Mouse (Mus musculus) hindbrain, embryonic 15.5 days (tissue): ENCODE data around the gene Mgat4b. TPM values are rescaled to one million over a fixed set of nuclear protein-coding genes. Genes with fewer than 3 reads are reported as not detected.

Experiments
- ATAC-seq: fragments of 200-750 bp; cut with Nextera tagmentation; 2 replicates; pipeline ENCODE4 v1.8.0; 2017; ENCODE audit warnings: low read depth, moderate number of reproducible peaks, moderate TSS enrichment; ENCODE audit not compliant: low FRiP score
- H3K27ac ChIP-seq: fragments of 300-500 bp; sonication (generic); replicated peaks from 2 replicates; pipeline ENCODE4 v1.5.1; 2015; ENCODE audit warnings: mild to moderate bottlenecking, inconsistent platforms
- H3K27me3 ChIP-seq: fragments of 300-500 bp; sonication (generic); 2 replicates; pipeline ENCODE4 v1.6.1; 2015; ENCODE audit warnings: control low read depth, inconsistent platforms
- H3K36me3 ChIP-seq: fragments of 300-500 bp; sonication (generic); 2 replicates; pipeline ENCODE4 v1.6.1; 2015; ENCODE audit warnings: control low read depth, inconsistent platforms
- H3K4me1 ChIP-seq: fragments of 300-500 bp; sonication (generic); replicated peaks from 2 replicates; pipeline ENCODE4 v1.6.1; 2015; ENCODE audit warnings: control low read depth, inconsistent platforms
- H3K4me2 ChIP-seq: fragments of 300-500 bp; sonication (generic); 2 replicates; pipeline ENCODE4 v1.6.1; 2015; ENCODE audit warnings: moderate library complexity, mild to moderate bottlenecking, inconsistent platforms
- H3K4me3 ChIP-seq: fragments of 300-500 bp; sonication (generic); 2 replicates; pipeline ENCODE4 v1.5.1; 2015; ENCODE audit warnings: mild to moderate bottlenecking, inconsistent platforms
- H3K9ac ChIP-seq: fragments of 300-500 bp; sonication (generic); 2 replicates; pipeline ENCODE4 v1.6.1; 2015; ENCODE audit warnings: inconsistent platforms
- H3K9me3 ChIP-seq: fragments of 300-500 bp; sonication (generic); 2 replicates; pipeline ENCODE4 v1.6.1; 2016; ENCODE audit warnings: control low read depth, inconsistent platforms
- WGBS: fragments of 180-500 bp; shearing (Covaris S2); methylation state at CpG from one replicate; pipeline ENCODE4 v1.1.7; 2015; 5-methylcytosine and 5-hydroxymethylcytosine counted together
- polyA plus RNA-seq: library from polyadenylated mRNA; unstranded; fragments of >200 nt; fragmentation: Nextera tagmentation; extraction: Ambion mirVana; gene quantifications from 2 replicates; pipeline ENCODE4 v1.2.1, GENCODE M21; 2015

Mgat4b gene
- polyA plus RNA-seq, 1 experiment from 2014 or later: 69.2 TPM

DNA sequence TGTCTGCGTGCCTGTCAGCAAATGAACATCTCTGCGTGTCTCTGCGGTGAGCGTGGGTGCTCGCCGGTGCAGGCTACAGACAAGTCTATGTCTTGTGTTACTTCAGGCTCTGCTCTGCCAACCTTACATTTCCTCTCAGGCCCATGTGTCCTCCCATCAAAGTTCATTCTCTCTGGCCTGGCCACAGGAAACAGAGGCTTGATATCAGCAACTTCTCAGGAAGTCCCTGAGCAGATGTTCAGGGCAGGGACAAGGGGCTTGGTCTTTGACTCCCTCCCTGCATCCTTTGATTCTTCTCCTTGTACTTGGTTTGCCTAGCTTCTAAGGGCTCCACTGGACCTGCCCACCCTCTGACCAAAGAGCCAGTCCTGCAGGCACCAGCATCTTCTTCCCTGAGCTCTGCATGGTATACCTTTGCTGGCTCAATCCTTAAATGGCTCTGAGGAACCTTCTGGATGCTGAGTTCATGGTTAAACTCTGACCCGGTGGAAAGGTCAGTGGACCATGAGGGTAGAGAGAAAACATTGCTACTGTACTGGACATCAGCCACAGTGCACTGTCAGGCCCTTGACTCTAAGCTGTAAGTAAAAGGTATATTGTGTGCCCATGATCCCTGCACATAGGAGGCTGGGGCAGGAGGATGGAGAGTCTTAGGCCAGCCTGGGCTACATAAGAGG, 29.7 kb downstream of the Mgat4b start:
- no peaks in the 10 kb centered on the region for H3K27me3 ChIP-seq
- H3K4me2 ChIP-seq: no peak overlapping the region
- peaks cover 19% of the 10 kb centered on the region for H3K4me1 ChIP-seq
- WGBS: 92% methylated on average over 7 of the region's 7 CpGs
- no peak overlapping the region for H3K4me3 ChIP-seq
- no peak overlapping the region for H3K9ac ChIP-seq
- no peak for ATAC-seq
- H3K9me3 ChIP-seq: no peaks in the 10 kb centered on the region
- no peaks in the 10 kb centered on the region for H3K36me3 ChIP-seq
- no peak overlapping the region for H3K27ac ChIP-seq

DNA sequence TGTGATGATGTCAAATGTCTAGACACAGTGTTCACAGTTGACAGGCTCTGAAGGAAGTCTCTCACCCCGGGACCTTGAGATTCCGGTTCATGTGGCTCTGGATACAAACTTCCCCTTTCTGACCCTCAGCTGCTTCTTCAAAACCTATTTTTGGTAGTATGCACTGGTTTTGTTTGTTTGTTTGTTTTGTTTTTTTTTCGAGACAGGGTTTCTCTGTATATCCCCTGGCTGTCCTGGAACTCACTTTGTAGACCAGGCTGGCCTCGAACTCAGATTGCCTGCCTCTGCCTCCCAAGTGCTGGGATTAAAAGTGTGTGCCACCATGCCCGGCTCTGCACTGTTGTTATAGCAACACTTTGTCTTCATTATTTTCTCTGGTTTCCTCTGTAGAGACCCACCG, 33.2 kb downstream of the Mgat4b start:
- Histone ChIP-seq H3K4me3 (no peak overlapping the region), H3K36me3 (no peaks in the 10 kb centered on the region), H3K27ac (no peak overlapping the region), H3K9ac (no peak overlapping the region), H3K4me1 (no peaks in the 10 kb centered on the region), H3K9me3 (no peaks in the 10 kb centered on the region), H3K4me2 (no peak overlapping the region), H3K27me3 (no peaks in the 10 kb centered on the region)
- 83% methylated on average over 6 of the region's 6 CpGs for WGBS
- ATAC-seq: no peak

DNA sequence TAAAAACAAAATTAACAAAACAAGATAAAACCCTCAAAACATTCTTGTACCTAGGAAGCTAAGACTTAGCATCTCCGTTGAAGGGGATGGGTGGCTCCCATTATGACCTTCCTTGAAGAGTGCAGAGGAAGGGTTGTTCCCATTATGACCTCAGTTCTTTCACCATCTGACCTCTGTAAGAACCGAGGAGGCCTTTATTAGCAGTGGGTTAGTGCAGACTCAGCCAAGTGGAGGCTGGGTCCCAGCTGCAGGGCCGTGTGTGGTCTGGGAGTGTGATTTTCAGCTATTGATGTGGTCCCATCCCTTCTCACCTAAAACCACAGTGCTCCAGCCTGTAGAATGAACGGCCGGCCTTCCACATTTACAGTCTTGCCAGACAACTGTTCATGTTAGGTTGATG, 34.6 kb downstream of the Mgat4b start:
- 72% methylated on average over 5 of the region's 5 CpGs for WGBS
- ATAC-seq: no peak
- Histone ChIP-seq H3K4me2 (no peak overlapping the region), H3K9ac (no peak overlapping the region), H3K27me3 (no peaks in the 10 kb centered on the region), H3K4me3 (no peak overlapping the region), H3K36me3 (no peaks in the 10 kb centered on the region), H3K9me3 (no peaks in the 10 kb centered on the region), H3K4me1 (no peaks in the 10 kb centered on the region), H3K27ac (no peak overlapping the region)

DNA sequence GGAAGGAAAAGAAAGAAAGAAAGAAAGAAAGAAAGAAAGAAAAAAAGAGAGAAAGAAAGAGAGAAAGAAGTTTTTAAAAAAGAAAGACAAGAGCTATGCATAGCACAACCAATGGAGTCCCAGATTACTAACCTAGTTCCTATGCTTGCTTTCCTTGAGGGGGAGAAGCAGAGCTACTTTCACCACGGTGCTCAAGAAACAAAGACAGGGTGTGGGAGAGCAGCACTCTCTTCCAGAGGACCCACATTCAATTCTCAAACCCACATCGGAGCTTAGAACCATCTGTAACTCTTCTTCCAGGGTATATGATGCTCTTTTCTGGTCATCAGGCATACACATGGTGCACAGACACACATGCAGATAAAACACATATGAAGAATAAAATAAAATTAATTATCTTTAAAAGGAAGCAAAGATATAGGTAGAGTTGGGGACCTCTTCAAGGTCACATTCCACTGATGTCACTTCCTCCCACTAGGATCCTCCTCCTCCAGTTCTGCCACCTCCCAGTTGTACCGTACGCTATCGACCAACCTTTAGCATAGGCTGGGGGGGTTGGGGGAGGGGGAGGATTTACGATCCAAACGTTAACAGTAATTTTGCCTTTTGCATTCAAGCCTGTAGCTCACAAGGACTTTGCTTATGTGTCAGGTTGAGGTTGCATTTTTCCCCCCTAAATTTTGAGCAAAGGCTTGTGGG, 37.9 kb downstream of the Mgat4b start:
- 86% methylated on average over 7 of the region's 7 CpGs for WGBS

GRCm38 (mm10) chr11:50252166-50252565, 41.5 kb downstream of the Mgat4b start:
- Histone ChIP-seq H3K36me3 (peaks cover 7% of the 10 kb centered on the region), H3K4me3 (no peak overlapping the region), H3K9ac (no peak overlapping the region), H3K9me3 (no peaks in the 10 kb centered on the region), H3K4me1 (no peaks in the 10 kb centered on the region), H3K27ac (no peak overlapping the region), H3K4me2 (no peak overlapping the region), H3K27me3 (no peaks in the 10 kb centered on the region)
- 71% methylated on average over 3 of the region's 3 CpGs for WGBS
- no peak for ATAC-seq

More for the DNA sequence above, 37.9 kb downstream of the Mgat4b start:
- H3K9ac ChIP-seq: no peak overlapping the region
- no peaks in the 10 kb centered on the region for H3K4me1 ChIP-seq
- H3K4me3 ChIP-seq: no peak overlapping the region
- no peak for ATAC-seq
- H3K27ac ChIP-seq: no peak overlapping the region
- H3K4me2 ChIP-seq: no peak overlapping the region
- no peaks in the 10 kb centered on the region for H3K9me3 ChIP-seq
- H3K36me3 ChIP-seq: no peaks in the 10 kb centered on the region
- H3K27me3 ChIP-seq: no peaks in the 10 kb centered on the region

DNA sequence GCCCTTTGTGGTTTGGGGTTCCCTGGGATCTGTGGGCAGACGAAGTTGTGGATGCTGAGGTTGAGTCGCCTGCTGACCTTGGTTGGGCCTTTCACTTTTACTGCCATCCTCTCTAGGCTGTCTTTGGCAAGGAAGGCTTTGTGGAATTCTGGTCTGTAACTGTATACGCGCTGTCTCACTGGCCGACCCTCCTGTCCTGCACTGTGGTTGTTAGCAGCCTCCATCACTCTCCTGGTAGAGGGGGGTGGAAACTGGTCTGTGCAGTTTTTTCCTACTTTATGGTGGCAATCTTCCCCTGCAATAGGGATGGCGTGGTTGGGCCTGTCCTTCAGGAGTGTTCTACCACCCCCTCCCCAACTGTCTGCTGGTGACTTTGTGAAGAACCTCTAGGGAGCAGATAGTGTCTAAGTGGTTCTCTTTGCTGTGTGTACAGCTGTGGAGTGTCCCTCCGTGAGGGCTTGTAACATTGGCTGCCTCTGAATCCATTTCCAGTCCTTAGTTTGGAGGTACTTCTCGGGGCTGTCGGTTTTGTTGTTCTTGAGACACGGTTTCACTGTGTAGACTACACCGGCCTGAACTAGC, 42.1 kb downstream of the Mgat4b start:
- Histone ChIP-seq H3K9me3 (no peaks in the 10 kb centered on the region), H3K36me3 (peaks cover 11% of the 10 kb centered on the region), H3K27me3 (no peaks in the 10 kb centered on the region), H3K4me2 (no peak overlapping the region), H3K4me1 (no peaks in the 10 kb centered on the region), H3K9ac (no peak overlapping the region), H3K4me3 (no peak overlapping the region), H3K27ac (no peak overlapping the region)
- no peak for ATAC-seq
- WGBS: 78% methylated on average over 11 of the region's 11 CpGs

- Histone ChIP-seq H3K4me2 (no peak overlapping the region), H3K27me3 (no peaks in the 10 kb centered on the region), H3K36me3 (peaks cover 14% of the 10 kb centered on the region), H3K4me1 (no peaks in the 10 kb centered on the region), H3K9me3 (no peaks in the 10 kb centered on the region), H3K4me3 (no peak overlapping the region), H3K9ac (no peak overlapping the region), H3K27ac (no peak overlapping the region)
- 67% methylated on average over 1 of the region's 1 CpGs for WGBS
- ATAC-seq: no peak
Measured at GRCm38 (mm10) chr11:50253393-50253792, 42.7 kb downstream of the Mgat4b start.

DNA sequence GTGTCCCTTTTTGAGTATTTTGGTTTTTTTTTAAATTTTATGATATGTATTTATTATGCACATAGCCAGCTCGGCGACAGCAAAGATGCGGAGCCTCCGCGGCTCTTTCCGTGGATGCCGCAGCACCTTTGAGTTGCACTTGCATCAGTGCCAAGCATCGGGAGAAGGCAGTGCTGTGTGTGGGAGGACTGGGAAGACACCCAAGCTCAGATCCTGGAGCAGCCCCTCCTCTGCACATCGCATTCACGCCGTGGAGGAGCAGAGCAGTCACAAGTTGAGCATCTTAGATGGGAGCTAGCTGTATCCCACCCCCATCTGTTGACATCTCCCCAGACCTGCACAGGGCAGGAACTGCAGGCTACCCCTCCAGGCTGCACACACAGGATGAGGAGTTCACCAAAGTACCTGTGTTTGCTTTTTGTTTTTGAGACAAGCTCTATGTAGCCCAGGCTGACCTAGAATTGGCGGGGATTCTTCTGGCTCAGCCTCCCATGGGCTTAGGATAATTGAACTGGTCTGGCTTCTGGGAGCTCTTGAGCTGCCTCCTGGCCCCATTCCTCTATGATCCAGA, 43.4 kb downstream of the Mgat4b start:
- H3K9me3 ChIP-seq: no peaks in the 10 kb centered on the region
- peaks cover 14% of the 10 kb centered on the region for H3K36me3 ChIP-seq
- no peak overlapping the region for H3K4me2 ChIP-seq
- no peak for ATAC-seq
- 76% methylated on average over 12 of the region's 12 CpGs for whole genome bisulfite sequencing
- H3K4me1 ChIP-seq: no peaks in the 10 kb centered on the region
- no peaks in the 10 kb centered on the region for H3K27me3 ChIP-seq
- H3K9ac ChIP-seq: no peak overlapping the region
- no peak overlapping the region for H3K27ac ChIP-seq
- H3K4me3 ChIP-seq: no peak overlapping the region

DNA sequence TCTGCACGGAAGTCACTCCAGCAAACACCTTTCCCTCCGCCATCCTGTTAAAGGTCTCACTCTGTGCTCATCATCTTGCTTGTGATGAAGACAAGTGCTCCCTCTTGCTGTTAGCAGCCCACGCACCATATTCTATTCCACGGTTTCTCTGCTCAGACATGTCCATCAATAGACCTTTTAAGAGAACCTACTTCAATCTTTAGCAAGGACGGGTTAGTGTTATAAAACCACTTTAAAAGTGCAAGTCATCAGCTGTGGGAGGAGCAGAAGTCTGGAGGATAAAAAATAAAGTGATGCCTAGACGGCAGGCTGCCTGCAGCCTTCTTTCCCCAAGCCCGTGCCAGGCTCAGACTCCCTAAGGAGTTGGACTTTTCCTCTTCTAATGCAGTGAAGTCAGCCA, 45.9 kb downstream of the Mgat4b start:
- Histone ChIP-seq H3K36me3 (peaks cover 34% of the 10 kb centered on the region), H3K27ac (no peak overlapping the region), H3K27me3 (no peaks in the 10 kb centered on the region), H3K4me3 (no peak overlapping the region), H3K9ac (no peak overlapping the region), H3K4me2 (no peak overlapping the region), H3K9me3 (no peaks in the 10 kb centered on the region), H3K4me1 (no peaks in the 10 kb centered on the region)
- 88% methylated on average over 7 of the region's 7 CpGs for WGBS
- no peak for ATAC-seq

- Histone ChIP-seq H3K27ac (no peak overlapping the region), H3K36me3 (peaks cover 50% of the 10 kb centered on the region)
- WGBS: 69% methylated on average over 7 of the region's 7 CpGs
Measured at GRCm38 (mm10) chr11:50258310-50258709, 47.6 kb downstream of the Mgat4b start.

DNA sequence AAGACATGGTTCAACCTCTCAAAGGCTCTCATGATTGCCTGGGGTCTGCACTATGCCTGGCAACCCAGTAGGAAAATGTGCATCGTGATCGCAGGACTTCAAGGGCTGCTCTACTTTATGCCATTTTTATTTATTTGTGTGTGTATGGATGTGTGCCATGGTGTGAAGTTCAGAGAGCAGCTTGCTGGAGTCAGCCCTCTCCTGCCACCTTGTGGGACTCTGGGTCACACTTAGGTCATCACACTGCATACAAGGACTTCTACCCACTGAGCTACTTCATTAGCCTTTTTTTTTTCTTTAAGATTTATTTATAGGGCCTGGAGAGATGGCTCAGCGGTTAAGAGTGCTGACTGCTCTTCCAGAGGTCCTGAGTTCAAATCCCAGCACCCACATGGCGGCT, 51.3 kb downstream of the Mgat4b start:
- Histone ChIP-seq H3K4me2 (no peak overlapping the region), H3K4me3 (no peak overlapping the region), H3K27me3 (no peaks in the 10 kb centered on the region), H3K9ac (no peak overlapping the region), H3K27ac (no peak overlapping the region), H3K4me1 (no peaks in the 10 kb centered on the region), H3K36me3 (peaks cover 76% of the 10 kb centered on the region), H3K9me3 (no peaks in the 10 kb centered on the region)
- WGBS: 88% methylated on average over 4 of the region's 4 CpGs
- no peak for ATAC-seq

More at GRCm38 (mm10) chr11:50258310-50258709, 47.6 kb downstream of the Mgat4b start:
- Histone ChIP-seq H3K4me3 (no peak overlapping the region), H3K9ac (no peak overlapping the region), H3K27me3 (no peaks in the 10 kb centered on the region), H3K9me3 (no peaks in the 10 kb centered on the region), H3K4me1 (no peaks in the 10 kb centered on the region), H3K4me2 (no peak overlapping the region)
- no peak for ATAC-seq

DNA sequence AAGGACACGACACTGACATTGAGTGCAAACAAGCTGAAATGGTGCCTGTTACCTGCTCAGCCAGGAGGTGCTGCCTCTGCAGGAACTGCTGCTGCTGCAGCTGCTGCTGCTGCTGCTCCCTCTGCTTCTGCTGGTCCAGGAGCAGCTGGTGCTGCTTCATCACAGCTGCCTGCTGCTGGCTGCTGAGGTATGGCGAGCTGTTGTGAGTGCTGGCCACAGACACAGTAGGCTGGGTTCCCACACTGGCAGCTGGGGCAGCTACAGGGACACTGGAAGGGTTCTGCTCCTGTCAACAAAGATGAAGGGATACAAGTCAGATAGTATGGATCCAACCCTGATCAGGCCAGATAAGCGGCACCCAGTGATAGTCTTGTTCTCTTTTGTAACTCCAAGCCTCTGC, 52.5 kb downstream of the Mgat4b start:
- ATAC-seq: no peak
- Histone ChIP-seq H3K9ac (no peak overlapping the region), H3K27ac (no peak overlapping the region), H3K27me3 (no peaks in the 10 kb centered on the region), H3K9me3 (no peaks in the 10 kb centered on the region), H3K4me2 (no peak overlapping the region), H3K36me3 (peaks cover 67% of the 10 kb centered on the region), H3K4me3 (no peak overlapping the region), H3K4me1 (no peaks in the 10 kb centered on the region)
- WGBS: 93% methylated on average over 3 of the region's 3 CpGs
